In genomic region chr5:75744475-75745045, GRCm38 (mm10) we compare ENCODE assay signal across 16 mouse cellular contexts.
A peak's percentile ranks its signal among the peaks of the same experiment; 100 is the strongest.
DNase-seq lines count a peak whose midpoint lies in the region; ATAC-seq and TF ChIP-seq lines count a peak whose summit lies in the region.
"Had no signal": no experiment of that assay in that cellular context is flagged by ENCODE, and none has a peak within 500 bp of the region (broad histone marks: within the 10 kb centered on the region; RNA-seq: fewer than 3 reads in every experiment).

No protein-coding gene starts in this region.

- no peak for DNase-seq in forebrain, embryonic 10.5 days (ENCODE audit: extremely low spot score, low spot score)
- DNase-seq in forebrain, embryonic 11.5 days (ENCODE audit: low spot score) = no peak
- no peak for DNase-seq in midbrain, postnatal 0 days (ENCODE audit: low spot score)
- no peak for DNase-seq in cerebellum, adult 2 months
- DNase-seq in thymus, postnatal 36 days = no peak
- DNase-seq in urinary bladder, adult 2 months (ENCODE audit: low spot score) = no peak
- DNase-seq: adrenal gland, adult 2 months; cerebellum, adult 9-11 months; heart, adult 18-20 months; kidney, postnatal 25 days; lung, postnatal 36 days had no signal

- TF ChIP-seq CTCF in midbrain, postnatal 0 days (IDR thresholded peaks at IDR 0.05) = no peak
- no peak for TF ChIP-seq CTCF in cerebellum, adult 2 months (IDR thresholded peaks at IDR 0.05; ENCODE audit: borderline replicate concordance, insufficient read depth, low read depth, low read length)

- H3K36me3 ChIP-seq in forebrain, embryonic 10.5 days (replicated peaks) = no peaks in the 10 kb centered on the region
- no peaks in the 10 kb centered on the region for H3K36me3 ChIP-seq in forebrain, embryonic 11.5 days (ENCODE audit: control insufficient read depth, insufficient read depth, low read length)
- no peaks in the 10 kb centered on the region for H3K36me3 ChIP-seq in midbrain, embryonic 16.5 days (ENCODE audit: control insufficient read depth, insufficient read depth, low read length)
- H3K36me3 ChIP-seq in midbrain, postnatal 0 days (ENCODE audit: insufficient read depth, low read length) = no peaks in the 10 kb centered on the region
- no peaks in the 10 kb centered on the region for H3K36me3 ChIP-seq in limb, embryonic 12.5 days
- H3K36me3 ChIP-seq: embryonic facial prominence, embryonic 12.5 days had no signal

- peaks cover 20% of the 10 kb centered on the region for H3K4me1 ChIP-seq in forebrain, embryonic 10.5 days
- H3K4me1 ChIP-seq in forebrain, embryonic 11.5 days (replicated peaks; ENCODE audit: control insufficient read depth, insufficient read depth, low read length) = peaks cover 5% of the 10 kb centered on the region; the same call in 1 of the 2 replicates
- peaks cover 14% of the 10 kb centered on the region for H3K4me1 ChIP-seq in midbrain, embryonic 16.5 days (ENCODE audit: control insufficient read depth, insufficient read depth, low read length)
- peaks cover 3% of the 10 kb centered on the region; the same call in 1 of the 2 replicates for H3K4me1 ChIP-seq in midbrain, postnatal 0 days (ENCODE audit: insufficient read depth, low read length)
- peaks cover 28% of the 10 kb centered on the region for H3K4me1 ChIP-seq in limb, embryonic 12.5 days (replicated peaks)
- H3K4me1 ChIP-seq in cerebellum, adult 2 months (ENCODE audit: control insufficient read depth, insufficient read depth, low read length) = no peaks in the 10 kb centered on the region; the same call in 1 of the 2 replicates

- no peak overlapping the region for H3K9ac ChIP-seq in forebrain, embryonic 11.5 days (ENCODE audit: low read length)
- H3K9ac ChIP-seq in midbrain, embryonic 16.5 days (ENCODE audit: low read depth, low read length) = 0 out of 2 replicates have a peak overlapping the region, but pooled peaks have one; percentile 26
- H3K9ac ChIP-seq in midbrain, postnatal 0 days (replicated peaks; ENCODE audit: low read length, poor library complexity, severe bottlenecking) = no peak overlapping the region
- no peak overlapping the region for H3K9ac ChIP-seq in limb, embryonic 12.5 days (replicated peaks)
- H3K9ac ChIP-seq: embryonic facial prominence, embryonic 12.5 days had no signal

- no peaks in the 10 kb centered on the region for H3K9me3 ChIP-seq in forebrain, embryonic 10.5 days
- no peaks in the 10 kb centered on the region for H3K9me3 ChIP-seq in forebrain, embryonic 11.5 days (ENCODE audit: control insufficient read depth, low read length)
- no peaks in the 10 kb centered on the region for H3K9me3 ChIP-seq in midbrain, embryonic 16.5 days (replicated peaks; ENCODE audit: control insufficient read depth, low read length, poor library complexity, severe bottlenecking)
- H3K9me3 ChIP-seq in midbrain, postnatal 0 days (ENCODE audit: low read length) = no peaks in the 10 kb centered on the region
- no peaks in the 10 kb centered on the region for H3K9me3 ChIP-seq in limb, embryonic 12.5 days
- H3K9me3 ChIP-seq: embryonic facial prominence, embryonic 12.5 days had no signal

- peak overlapping the region; percentile 60; the same call in 1 of the 2 replicates for H3K27ac ChIP-seq in forebrain, embryonic 10.5 days
- H3K27ac ChIP-seq in forebrain, embryonic 11.5 days (ENCODE audit: low read depth, low read length) = no peak overlapping the region
- H3K27ac ChIP-seq in midbrain, embryonic 16.5 days (ENCODE audit: low read length) = no peak overlapping the region
- H3K27ac ChIP-seq in midbrain, postnatal 0 days (ENCODE audit: low read depth, low read length) = no peak overlapping the region
- peak overlapping the region; percentile 82 for H3K27ac ChIP-seq in limb, embryonic 12.5 days
- H3K27ac ChIP-seq in cerebellum, adult 2 months (ENCODE audit: insufficient read depth, low read length) = no peak overlapping the region
- H3K27ac ChIP-seq: embryonic facial prominence, embryonic 12.5 days had no signal

- ATAC-seq in forebrain, embryonic 11.5 days (replicated peaks; ENCODE audit: low FRiP score) = no peak
- ATAC-seq in midbrain, embryonic 16.5 days = 0 out of 2 replicates have a peak, but pooled peaks have one; percentile 54
- ATAC-seq in midbrain, postnatal 0 days (ENCODE audit: low FRiP score) = no peak
- ATAC-seq in limb, embryonic 12.5 days (ENCODE audit: insufficient number of reproducible peaks, insufficient read depth, low FRiP score, low TSS enrichment, low read depth) = no peak
- ATAC-seq: intestine, postnatal 0 days had no signal

- 40% methylated on average over 6 of the region's 6 CpGs for WGBS in forebrain, embryonic 10.5 days
- 33% methylated on average over 6 of the region's 6 CpGs for WGBS in forebrain, embryonic 11.5 days
- 12% methylated on average over 5 of the region's 6 CpGs for WGBS in midbrain, embryonic 16.5 days
- 13% methylated on average over 5 of the region's 6 CpGs for WGBS in midbrain, postnatal 0 days
- 15% methylated on average over 6 of the region's 6 CpGs for WGBS in limb, embryonic 12.5 days
- 26% methylated on average over 6 of the region's 6 CpGs for WGBS in cerebellum, adult 2 months

- H3K4me3 ChIP-seq in forebrain, embryonic 10.5 days = no peak overlapping the region
- no peak overlapping the region for H3K4me3 ChIP-seq in forebrain, embryonic 11.5 days (ENCODE audit: low read depth, low read length)
- H3K4me3 ChIP-seq in midbrain, embryonic 16.5 days (ENCODE audit: low read depth, low read length) = no peak overlapping the region
- H3K4me3 ChIP-seq in midbrain, postnatal 0 days (ENCODE audit: low read depth, low read length) = no peak overlapping the region
- H3K4me3 ChIP-seq in limb, embryonic 12.5 days (replicated peaks) = no peak overlapping the region
- H3K4me3 ChIP-seq in cerebellum, adult 2 months (replicated peaks; ENCODE audit: insufficient read depth, low read depth, low read length) = no peak overlapping the region
- H3K4me3 ChIP-seq: embryonic facial prominence, embryonic 12.5 days; myocyte had no signal

- H3K4me2 ChIP-seq in forebrain, embryonic 11.5 days (ENCODE audit: low read depth, low read length, severe bottlenecking) = no peak overlapping the region
- no peak overlapping the region for H3K4me2 ChIP-seq in midbrain, embryonic 16.5 days (ENCODE audit: low read length)
- no peak overlapping the region for H3K4me2 ChIP-seq in midbrain, postnatal 0 days (ENCODE audit: low read depth, low read length, poor library complexity, severe bottlenecking)
- H3K4me2 ChIP-seq in limb, embryonic 12.5 days = peak overlapping the region; percentile 15; the same call in 1 of the 2 replicates
- H3K4me2 ChIP-seq: embryonic facial prominence, embryonic 12.5 days had no signal

- no peak for TF ChIP-seq POLR2A in cerebellum, adult 2 months (IDR thresholded peaks at IDR 0.05; ENCODE audit: borderline replicate concordance, insufficient read depth, low read length)

- H3K27me3 ChIP-seq in forebrain, embryonic 10.5 days (ENCODE audit: poor library complexity, severe bottlenecking) = no peaks in the 10 kb centered on the region
- no peaks in the 10 kb centered on the region for H3K27me3 ChIP-seq in forebrain, embryonic 11.5 days (ENCODE audit: control insufficient read depth, insufficient read depth, low read length)
- no peaks in the 10 kb centered on the region for H3K27me3 ChIP-seq in midbrain, embryonic 16.5 days (ENCODE audit: control insufficient read depth, insufficient read depth, low read depth, low read length)
- H3K27me3 ChIP-seq in midbrain, postnatal 0 days (ENCODE audit: insufficient read depth, low read length) = no peaks in the 10 kb centered on the region
- no peaks in the 10 kb centered on the region for H3K27me3 ChIP-seq in limb, embryonic 12.5 days
- no peaks in the 10 kb centered on the region for H3K27me3 ChIP-seq in cerebellum, adult 2 months (ENCODE audit: control insufficient read depth, insufficient read depth, low read length)
- H3K27me3 ChIP-seq: embryonic facial prominence, embryonic 12.5 days had no signal

Comparison
In these comparisons a context has a peak if more than half of its experiments do, and no peak if none do; other contexts are left out.
1. H3K27ac ChIP-seq: peak in forebrain, embryonic 10.5 days (single experiment) and limb, embryonic 12.5 days (single experiment); none in forebrain, embryonic 11.5 days (single experiment), midbrain, embryonic 16.5 days (single experiment), midbrain, postnatal 0 days (single experiment) and cerebellum, adult 2 months (single experiment).